Mouse (Mus musculus) brain, embryonic 14.5 days (tissue): ENCODE measurements around the gene Chst8.

Source experiments
- CTCF ChIP-seq: fragments of 200-500 bp; IDR thresholded peaks from 2 replicates; pipeline ENCODE4 v1.5.1; 2012; ENCODE audit warnings: inconsistent platforms, mild to moderate bottlenecking, moderate library complexity, borderline replicate concordance; ENCODE audit not compliant: insufficient read depth, insufficient read length; ENCODE audit errors: extremely low read depth
- POLR2A ChIP-seq: fragments of 200-500 bp; IDR thresholded peaks from 2 replicates; pipeline ENCODE4 v1.6.1; 2012; ENCODE audit warnings: mild to moderate bottlenecking, inconsistent platforms, borderline replicate concordance; ENCODE audit not compliant: poor library complexity, insufficient read depth, insufficient read length, severe bottlenecking; ENCODE audit errors: extremely low read depth

- TF ChIP-seq POLR2A (no peak), CTCF (no peak)
Measured at GRCm38 (mm10) chr7:34785052-34785451, 27.5 kb downstream of the Chst8 start.
